In the genomic region with DNA sequence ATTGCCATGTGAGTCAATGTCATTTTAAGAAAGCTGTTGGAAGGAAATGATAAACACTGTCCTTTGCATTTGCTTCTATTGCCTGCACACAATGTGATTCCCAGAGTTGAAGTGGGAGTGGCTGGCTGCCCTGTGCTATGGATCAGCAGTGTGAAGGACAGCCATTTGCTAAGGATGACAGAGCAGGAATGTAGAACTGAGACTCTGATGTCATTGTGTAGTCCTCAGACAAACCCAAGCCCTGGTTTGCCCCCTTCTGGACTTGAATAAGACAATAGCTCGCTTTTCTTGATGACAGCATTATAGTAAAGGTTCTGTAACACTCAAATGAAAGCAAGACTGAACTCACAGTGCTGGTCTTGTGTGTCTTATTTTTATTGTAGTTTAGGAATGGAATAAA, we compare ENCODE assay signal across 22 mouse cellular contexts.
DNase-seq lines count a peak whose midpoint lies in the region; ATAC-seq and TF ChIP-seq lines count a peak whose summit lies in the region.
"Had no signal": no experiment of that assay in that cellular context is flagged by ENCODE, and none has a peak within 500 bp of the region (broad histone marks: within the 10 kb centered on the region; RNA-seq: fewer than 3 reads in every experiment).

No protein-coding gene starts in this region.

- H3K27me3 ChIP-seq in hindbrain, embryonic 10.5 days (ENCODE audit: insufficient read depth, poor library complexity, severe bottlenecking), result no peaks in the 10 kb centered on the region
- no peaks in the 10 kb centered on the region for H3K27me3 ChIP-seq in hindbrain, embryonic 14.5 days (ENCODE audit: control insufficient read depth, insufficient read depth, low read length)
- H3K27me3 ChIP-seq in lung, postnatal 0 days (replicated peaks; ENCODE audit: insufficient read depth, low read length), result no peaks in the 10 kb centered on the region
- no peaks in the 10 kb centered on the region for H3K27me3 ChIP-seq in neural tube, embryonic 15.5 days (replicated peaks)
- H3K27me3 ChIP-seq: intestine, embryonic 15.5 days; limb, embryonic 12.5 days; stomach, embryonic 15.5 days had no signal

- ATAC-seq in hindbrain, embryonic 14.5 days (ENCODE audit: low FRiP score), result no peak
- ATAC-seq in lung, postnatal 0 days, result no peak
- ATAC-seq in hematopoietic stem cell, adult 5-6 weeks (replicated peaks in 1 of 2; ENCODE audit: insufficient read depth in 1 of 2, low FRiP score in 2 of 2, low TSS enrichment in 1 of 2, low read depth in 1 of 2, poor library complexity in 2 of 2, severe bottlenecking in 2 of 2), result peak; percentile 52 to 72
- no peak for ATAC-seq in neural tube, embryonic 15.5 days (ENCODE audit: low FRiP score)
- ATAC-seq: activated CD4-positive, CD25-positive, alpha-beta regulatory T cell, adult 4 months; CD4-positive, CD25-positive, alpha-beta regulatory T cell, adult 4 months; forebrain, postnatal 0 days; intestine, embryonic 15.5 days had no signal

- H3K4me3 ChIP-seq in hindbrain, embryonic 10.5 days, result no peak overlapping the region
- H3K4me3 ChIP-seq in hindbrain, embryonic 14.5 days (replicated peaks; ENCODE audit: low read length), result no peak overlapping the region
- H3K4me3 ChIP-seq in lung, postnatal 0 days (ENCODE audit: low read depth, low read length), result no peak overlapping the region
- no peak overlapping the region for H3K4me3 ChIP-seq in neural tube, embryonic 15.5 days (replicated peaks)
- H3K4me3 ChIP-seq: embryonic facial prominence, embryonic 10.5 days; gastrocnemius, adult 2 months; intestine, embryonic 15.5 days; layer of hippocampus, adult 2 months; left cerebral cortex, adult 2 months; limb, embryonic 12.5 days; stomach, embryonic 15.5 days had no signal

- H3K9me3 ChIP-seq in hindbrain, embryonic 10.5 days, result no peaks in the 10 kb centered on the region
- no peaks in the 10 kb centered on the region for H3K9me3 ChIP-seq in hindbrain, embryonic 14.5 days (ENCODE audit: control insufficient read depth, low read length)
- H3K9me3 ChIP-seq in lung, postnatal 0 days (ENCODE audit: low read length), result no peaks in the 10 kb centered on the region
- no peaks in the 10 kb centered on the region for H3K9me3 ChIP-seq in neural tube, embryonic 15.5 days (replicated peaks)
- H3K9me3 ChIP-seq: embryonic facial prominence, embryonic 10.5 days; intestine, embryonic 15.5 days; limb, embryonic 12.5 days; stomach, embryonic 15.5 days had no signal

- no peak overlapping the region for H3K9ac ChIP-seq in hindbrain, embryonic 14.5 days
- no peak overlapping the region for H3K9ac ChIP-seq in lung, postnatal 0 days (replicated peaks; ENCODE audit: low read depth)
- no peak overlapping the region for H3K9ac ChIP-seq in neural tube, embryonic 15.5 days (replicated peaks)
- H3K9ac ChIP-seq: forebrain, postnatal 0 days; intestine, embryonic 15.5 days; limb, embryonic 12.5 days; liver, embryonic 14.5 days; stomach, embryonic 15.5 days had no signal

- WGBS in hindbrain, embryonic 10.5 days, result 36% methylated on average over 1 of the region's 1 CpGs
- WGBS in hindbrain, embryonic 14.5 days, result 39% methylated on average over 1 of the region's 1 CpGs
- WGBS in lung, postnatal 0 days, result 61% methylated on average over 1 of the region's 1 CpGs
- WGBS in neural tube, embryonic 15.5 days, result 62% methylated on average over 1 of the region's 1 CpGs

- no peak overlapping the region for H3K27ac ChIP-seq in hindbrain, embryonic 10.5 days
- H3K27ac ChIP-seq in hindbrain, embryonic 14.5 days, result no peak overlapping the region
- no peak overlapping the region for H3K27ac ChIP-seq in lung, postnatal 0 days (ENCODE audit: low read length)
- no peak overlapping the region for H3K27ac ChIP-seq in neural tube, embryonic 15.5 days (replicated peaks)
- H3K27ac ChIP-seq: embryonic facial prominence, embryonic 10.5 days; gastrocnemius, adult 2 months; intestine, embryonic 15.5 days; layer of hippocampus, adult 2 months; left cerebral cortex, adult 2 months; limb, embryonic 12.5 days; liver, embryonic 14.5 days; stomach, embryonic 15.5 days had no signal

- no peak for TF ChIP-seq EP300 in lung, postnatal 0 days (IDR thresholded peaks at IDR 0.05)

- H3K4me2 ChIP-seq in hindbrain, embryonic 14.5 days (replicated peaks), result no peak overlapping the region
- H3K4me2 ChIP-seq in lung, postnatal 0 days (replicated peaks; ENCODE audit: low read depth, low read length), result no peak overlapping the region
- H3K4me2 ChIP-seq in neural tube, embryonic 15.5 days, result no peak overlapping the region
- H3K4me2 ChIP-seq: intestine, embryonic 15.5 days; limb, embryonic 12.5 days; stomach, embryonic 15.5 days had no signal

- TF ChIP-seq CTCF in lung, postnatal 0 days (IDR thresholded peaks at IDR 0.05), result no peak

- no peaks in the 10 kb centered on the region for H3K36me3 ChIP-seq in hindbrain, embryonic 10.5 days
- no peaks in the 10 kb centered on the region for H3K36me3 ChIP-seq in hindbrain, embryonic 14.5 days (replicated peaks; ENCODE audit: control insufficient read depth, insufficient read depth)
- H3K36me3 ChIP-seq in lung, postnatal 0 days (ENCODE audit: insufficient read depth, low read length), result no peaks in the 10 kb centered on the region
- H3K36me3 ChIP-seq in neural tube, embryonic 15.5 days, result no peaks in the 10 kb centered on the region
- H3K36me3 ChIP-seq: embryonic facial prominence, embryonic 10.5 days; intestine, embryonic 15.5 days; limb, embryonic 12.5 days; stomach, embryonic 15.5 days had no signal

- H3K4me1 ChIP-seq in hindbrain, embryonic 10.5 days (replicated peaks), result peaks cover 36% of the 10 kb centered on the region
- H3K4me1 ChIP-seq in hindbrain, embryonic 14.5 days (replicated peaks; ENCODE audit: control insufficient read depth, insufficient read depth, low read length), result peaks cover 15% of the 10 kb centered on the region
- no peaks in the 10 kb centered on the region for H3K4me1 ChIP-seq in lung, postnatal 0 days (ENCODE audit: insufficient read depth, low read depth, low read length)
- H3K4me1 ChIP-seq in neural tube, embryonic 15.5 days, result peaks cover 17% of the 10 kb centered on the region
- H3K4me1 ChIP-seq: intestine, embryonic 15.5 days; limb, embryonic 12.5 days; stomach, embryonic 15.5 days had no signal

- peak; percentile 22 for DNase-seq in hindbrain, embryonic 10.5 days (ENCODE audit: low spot score)
- no peak for DNase-seq in hindbrain, embryonic 14.5 days (ENCODE audit: low spot score)
- peak; percentile 7 for DNase-seq in lung, postnatal 0 days (ENCODE audit: low spot score)
- DNase-seq in lung, adult 18-20 months, result no peak
- DNase-seq in R1 (ENCODE audit: low read depth, low spot score), result peak; percentile 57
- DNase-seq in right cerebral cortex, adult 2 months (ENCODE audit: low spot score in 2 of 2), result no peak
- DNase-seq: cerebellum, adult 8-10 months; forebrain, postnatal 0 days; gastrocnemius, adult 2 months; lung, postnatal 36 days; spleen, adult 18-20 months had no signal

Comparison
In these comparisons a context has a peak if more than half of its experiments do, and no peak if none do; other contexts are left out.
1. DNase-seq: peak in hindbrain, embryonic 10.5 days (single experiment), lung, postnatal 0 days (single experiment) and R1 (single experiment); none in hindbrain, embryonic 14.5 days (single experiment), lung, adult 18-20 months (0 of 2) and right cerebral cortex, adult 2 months (0 of 2).
2. ATAC-seq: peak in hematopoietic stem cell, adult 5-6 weeks (2 of 2); none in hindbrain, embryonic 14.5 days (single experiment), lung, postnatal 0 days (single experiment) and neural tube, embryonic 15.5 days (single experiment).